Mouse (Mus musculus): Measurements from ENCODE around the gene Zfp280d. TPM values are rescaled to one million over a fixed set of nuclear protein-coding genes. Genes with fewer than 3 reads are reported as not detected.

Gene Zfp280d
- total and polyA plus RNA-seq, 2 experiments from 2014 or later = 24.4 to 40.2 TPM

DNA sequence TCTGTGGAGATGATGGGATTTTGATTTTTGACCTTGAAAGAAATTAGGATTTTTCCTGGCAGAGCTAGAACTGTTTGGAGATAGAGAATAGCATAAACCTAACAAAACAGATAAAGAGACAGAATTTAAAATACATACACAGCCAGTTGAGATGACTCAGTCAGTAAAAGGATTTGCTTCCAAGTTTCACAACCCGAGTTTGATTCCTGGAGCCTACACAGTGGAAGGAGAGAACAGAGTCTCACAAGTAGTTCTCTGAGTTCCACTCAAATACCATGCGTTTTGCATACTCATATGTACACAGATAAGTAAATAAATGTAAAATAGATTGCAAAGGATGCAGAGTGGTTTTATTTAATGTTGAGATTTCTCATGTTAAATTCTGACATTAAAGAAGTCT, 35.1 kb downstream of the Zfp280d start:
- no peak overlapping the region for H3K27ac ChIP-seq (ENCODE audit: low read depth, low read length)
- H3K4me3 ChIP-seq (ENCODE audit: low read depth, low read length) = no peak overlapping the region
- H3K4me1 ChIP-seq (ENCODE audit: insufficient read depth, low read length) = no peaks in the 10 kb centered on the region
- ATAC-seq (ENCODE audit: low FRiP score) (no peak), DNase-seq (ENCODE audit: low spot score) (no peak)
- H3K27me3 ChIP-seq (ENCODE audit: insufficient read depth, low read length) = no peaks in the 10 kb centered on the region
- no peak for TF ChIP-seq CTCF (IDR thresholded peaks at IDR 0.05)
- no peak overlapping the region for H3K4me2 ChIP-seq (ENCODE audit: low read depth, low read length, poor library complexity, severe bottlenecking)
- no peaks in the 10 kb centered on the region for H3K9me3 ChIP-seq (ENCODE audit: low read length)
- no peak overlapping the region for H3K9ac ChIP-seq (replicated peaks; ENCODE audit: low read length, poor library complexity, severe bottlenecking)
- 94% methylated on average over 2 of the region's 2 CpGs for WGBS
- peaks cover 2% of the 10 kb centered on the region; the same call in 1 of the 2 replicates for H3K36me3 ChIP-seq (ENCODE audit: insufficient read depth, low read length)

DNA sequence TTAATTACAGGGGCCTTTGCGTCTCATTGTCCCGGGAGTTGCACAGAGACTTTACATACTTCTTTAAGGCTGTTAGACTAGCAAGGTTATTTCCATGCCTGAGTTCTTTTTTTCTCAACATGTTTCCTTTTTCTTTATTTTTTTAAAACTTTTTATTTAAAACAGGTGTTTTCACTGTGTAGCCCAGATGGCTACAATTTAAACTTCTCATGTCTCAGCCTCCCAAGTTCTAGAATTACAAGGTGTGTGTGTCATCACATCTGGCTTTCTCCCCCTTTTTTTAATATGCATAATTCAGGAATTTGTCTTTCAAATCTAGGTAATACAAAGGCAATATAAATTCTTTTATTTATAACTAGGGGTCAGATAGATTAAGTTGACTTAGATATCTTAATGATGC, 58.6 kb downstream of the Zfp280d start:
- Histone ChIP-seq H3K9me3 (ENCODE audit: low read length) (no peaks in the 10 kb centered on the region), H3K9ac (replicated peaks; ENCODE audit: low read length, poor library complexity, severe bottlenecking) (no peak overlapping the region), H3K36me3 (ENCODE audit: insufficient read depth, low read length) (peaks cover 6% of the 10 kb centered on the region; the same call in 1 of the 2 replicates), H3K4me2 (ENCODE audit: low read depth, low read length, poor library complexity, severe bottlenecking) (no peak overlapping the region), H3K4me3 (ENCODE audit: low read depth, low read length) (no peak overlapping the region), H3K27ac (ENCODE audit: low read depth, low read length) (no peak overlapping the region), H3K27me3 (ENCODE audit: insufficient read depth, low read length) (no peaks in the 10 kb centered on the region), H3K4me1 (ENCODE audit: insufficient read depth, low read length) (no peaks in the 10 kb centered on the region)
- ATAC-seq (ENCODE audit: low FRiP score) (no peak), DNase-seq (ENCODE audit: low spot score) (no peak)
- WGBS = 90% methylated on average over 2 of the region's 2 CpGs
- no peak for TF ChIP-seq CTCF (IDR thresholded peaks at IDR 0.05)

DNA sequence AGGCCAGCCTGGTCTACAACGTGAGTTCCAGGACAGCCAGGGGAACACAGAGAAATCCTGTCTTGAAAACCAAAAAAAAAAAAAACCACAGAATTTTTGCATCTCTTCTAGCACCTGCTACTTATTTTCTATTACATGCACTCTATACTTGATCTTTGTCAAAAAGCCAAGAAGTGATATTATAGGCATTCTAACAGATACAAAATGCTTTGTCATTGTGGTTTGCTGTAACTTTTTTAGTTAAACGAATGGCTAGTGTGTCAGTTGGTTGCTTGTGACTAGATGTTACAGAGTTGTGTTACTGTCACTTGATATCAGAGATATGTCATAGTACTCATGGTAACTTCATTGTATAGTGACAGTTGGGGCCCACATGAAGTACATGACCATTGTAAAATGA, 61.4 kb downstream of the Zfp280d start:
- H3K4me3 ChIP-seq (ENCODE audit: low read depth, low read length) = no peak overlapping the region
- H3K4me2 ChIP-seq (ENCODE audit: low read depth, low read length, poor library complexity, severe bottlenecking) = no peak overlapping the region
- TF ChIP-seq CTCF (IDR thresholded peaks at IDR 0.05) = no peak
- DNase-seq (ENCODE audit: low spot score) (no peak), ATAC-seq (ENCODE audit: low FRiP score) (no peak)
- no peaks in the 10 kb centered on the region for H3K9me3 ChIP-seq (ENCODE audit: low read length)
- H3K9ac ChIP-seq (replicated peaks; ENCODE audit: low read length, poor library complexity, severe bottlenecking) = no peak overlapping the region
- H3K27ac ChIP-seq (ENCODE audit: low read depth, low read length) = no peak overlapping the region
- peaks cover 10% of the 10 kb centered on the region; the same call in 1 of the 2 replicates for H3K36me3 ChIP-seq (ENCODE audit: insufficient read depth, low read length)
- H3K4me1 ChIP-seq (ENCODE audit: insufficient read depth, low read length) = no peaks in the 10 kb centered on the region
- H3K27me3 ChIP-seq (ENCODE audit: insufficient read depth, low read length) = no peaks in the 10 kb centered on the region
- WGBS = 94% methylated on average over 2 of the region's 2 CpGs

DNA sequence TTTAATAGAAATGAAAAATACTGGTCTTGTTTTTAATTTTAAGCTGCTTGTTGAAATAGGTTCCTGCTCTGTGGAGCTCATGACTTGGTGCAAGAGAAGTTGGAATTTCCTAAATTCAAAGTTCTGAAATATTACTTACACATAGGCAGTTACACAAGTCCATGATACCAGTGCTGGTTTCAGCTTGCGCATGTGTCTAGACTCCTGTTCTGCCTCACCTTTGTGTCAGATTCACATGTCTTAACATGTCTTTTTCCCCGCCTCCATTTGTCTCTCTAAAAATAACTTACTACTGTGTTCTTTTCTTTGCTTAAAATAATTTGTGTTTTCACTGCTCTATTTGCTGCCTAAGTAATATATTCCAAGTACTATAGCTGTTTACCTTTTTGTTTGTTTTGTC, 64.5 kb downstream of the Zfp280d start:
- Histone ChIP-seq H3K9ac (replicated peaks; ENCODE audit: low read length, poor library complexity, severe bottlenecking) (no peak overlapping the region), H3K27ac (ENCODE audit: low read depth, low read length) (no peak overlapping the region), H3K9me3 (ENCODE audit: low read length) (no peaks in the 10 kb centered on the region), H3K4me3 (ENCODE audit: low read depth, low read length) (no peak overlapping the region), H3K27me3 (ENCODE audit: insufficient read depth, low read length) (no peaks in the 10 kb centered on the region), H3K4me2 (ENCODE audit: low read depth, low read length, poor library complexity, severe bottlenecking) (no peak overlapping the region), H3K4me1 (ENCODE audit: insufficient read depth, low read length) (no peaks in the 10 kb centered on the region), H3K36me3 (ENCODE audit: insufficient read depth, low read length) (peaks cover 10% of the 10 kb centered on the region; the same call in 1 of the 2 replicates)
- TF ChIP-seq CTCF (IDR thresholded peaks at IDR 0.05) = no peak
- 96% methylated on average over 2 of the region's 2 CpGs for WGBS
- no peak for DNase-seq (ENCODE audit: low spot score)
- ATAC-seq (ENCODE audit: low FRiP score) = no peak

DNA sequence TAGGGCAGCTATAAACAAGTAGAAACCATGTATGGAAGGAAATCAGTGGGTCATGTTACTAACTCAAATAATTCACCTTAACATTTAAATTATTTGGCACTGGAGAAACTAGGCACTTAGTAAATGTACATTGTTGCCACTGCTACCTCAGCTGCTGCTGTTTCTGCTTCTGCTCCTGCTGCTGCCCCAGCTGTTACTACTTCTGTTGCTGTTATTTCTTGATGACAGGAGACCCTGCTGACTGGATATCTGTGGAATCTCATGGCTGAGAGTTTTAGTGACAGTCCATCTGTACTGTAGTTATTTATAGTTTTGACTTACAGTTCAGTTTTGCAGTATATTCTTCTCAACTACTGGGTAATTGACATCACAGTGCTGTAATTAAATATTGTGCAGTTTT, 69.2 kb downstream of the Zfp280d start:
- ATAC-seq (ENCODE audit: low FRiP score) = no peak
- DNase-seq (ENCODE audit: low spot score) = peak; percentile 41
- TF ChIP-seq CTCF (IDR thresholded peaks at IDR 0.05) = no peak

DNA sequence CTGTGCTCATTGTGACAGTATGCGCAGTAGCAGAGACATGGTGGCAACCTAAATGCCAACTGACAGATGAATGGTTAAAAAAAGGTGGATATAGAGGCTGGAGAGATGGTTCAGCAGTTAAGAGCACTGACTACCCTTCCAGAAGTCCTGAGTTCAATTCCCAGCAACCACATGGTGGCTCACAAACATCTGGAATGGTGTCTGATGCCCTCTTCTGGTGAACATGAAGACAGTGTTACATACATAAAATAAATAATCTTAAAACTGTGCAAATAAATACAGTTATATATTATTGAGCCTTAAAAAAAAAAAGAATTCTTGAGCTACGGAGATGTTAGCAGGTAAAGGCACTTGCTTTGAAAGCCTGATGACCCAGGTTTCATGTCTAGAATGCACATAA, 97.7 kb downstream of the Zfp280d start:
- TF ChIP-seq CTCF (IDR thresholded peaks at IDR 0.05) = no peak
- ATAC-seq (ENCODE audit: low FRiP score) = no peak

More for the DNA sequence above, 69.2 kb downstream of the Zfp280d start:
- Histone ChIP-seq H3K27ac (ENCODE audit: low read depth, low read length) (no peak overlapping the region), H3K27me3 (ENCODE audit: insufficient read depth, low read length) (no peaks in the 10 kb centered on the region), H3K4me2 (ENCODE audit: low read depth, low read length, poor library complexity, severe bottlenecking) (no peak overlapping the region), H3K4me3 (ENCODE audit: low read depth, low read length) (no peak overlapping the region), H3K36me3 (ENCODE audit: insufficient read depth, low read length) (peaks cover 8% of the 10 kb centered on the region; the same call in 1 of the 2 replicates), H3K4me1 (ENCODE audit: insufficient read depth, low read length) (no peaks in the 10 kb centered on the region), H3K9ac (replicated peaks; ENCODE audit: low read length, poor library complexity, severe bottlenecking) (no peak overlapping the region), H3K9me3 (ENCODE audit: low read length) (no peaks in the 10 kb centered on the region)

More for the DNA sequence above, 97.7 kb downstream of the Zfp280d start:
- Histone ChIP-seq H3K27me3 (ENCODE audit: insufficient read depth, low read length) (no peaks in the 10 kb centered on the region), H3K4me1 (ENCODE audit: insufficient read depth, low read length) (no peaks in the 10 kb centered on the region), H3K4me3 (ENCODE audit: low read depth, low read length) (no peak overlapping the region), H3K27ac (ENCODE audit: low read depth, low read length) (no peak overlapping the region), H3K36me3 (ENCODE audit: insufficient read depth, low read length) (no peaks in the 10 kb centered on the region), H3K4me2 (ENCODE audit: low read depth, low read length, poor library complexity, severe bottlenecking) (no peak overlapping the region), H3K9me3 (ENCODE audit: low read length) (no peaks in the 10 kb centered on the region), H3K9ac (replicated peaks; ENCODE audit: low read length, poor library complexity, severe bottlenecking) (no peak overlapping the region)
- no peak for DNase-seq (ENCODE audit: low spot score)
- WGBS = 97% methylated on average over 2 of the region's 2 CpGs
